Mouse (Mus musculus) megakaryocyte, adult 5-6 weeks (primary cell): ENCODE data around the gene Neurod2. TPM values are rescaled to one million over a fixed set of nuclear protein-coding genes. Genes with fewer than 3 reads are reported as not detected.

ENCODE experiments used
- ATAC-seq: 2 replicates; pipeline ENCODE4 v1.8.0; 2016; ENCODE audit warnings: mild to moderate bottlenecking, inconsistent platforms; ENCODE audit not compliant: poor library complexity, severe bottlenecking
- total RNA-seq, 2 experiments: library from RNA; stranded (forward) in 1 of 2; stranded (reverse) in 1 of 2; fragments of 153-499, 151-499 nt in 1 of 2; fragments of 221-1000, 200-1000 nt in 1 of 2; gene quantifications; 2 replicates each; pipeline versions ENCODE4 v1.2.3 to v1.2.4; 2015 to 2017

Gene Neurod2
- total RNA-seq, 2 experiments from 2014 or later = not detected

DNA sequence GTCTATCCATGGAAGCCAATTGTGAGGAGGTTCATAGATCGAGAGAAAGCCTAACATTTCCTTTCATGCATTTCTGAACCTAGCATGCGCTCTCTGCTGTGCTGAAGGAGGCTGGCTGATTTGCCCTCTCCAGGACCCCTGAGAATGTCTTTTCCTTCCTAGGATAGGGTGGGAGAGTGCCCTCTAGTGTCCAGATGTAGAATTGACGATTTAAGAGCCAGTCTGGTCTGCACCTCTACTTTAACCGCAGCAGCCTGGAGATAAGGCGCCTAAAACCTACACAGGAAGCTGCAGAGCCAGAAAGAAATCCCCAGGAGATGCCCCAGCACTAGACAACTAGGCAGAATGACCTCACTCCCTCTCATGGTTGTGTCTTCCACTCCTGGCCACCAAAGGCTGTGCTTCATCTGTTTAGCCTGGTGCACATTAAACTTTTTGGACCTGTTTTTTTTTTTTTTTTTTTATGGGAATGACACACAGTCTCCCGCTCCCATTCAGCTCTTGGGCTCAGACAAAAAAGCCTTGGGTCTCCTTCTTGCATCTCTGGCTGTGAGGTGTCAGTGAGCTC, 26.4 kb upstream of the Neurod2 start:
- peak; percentile 57 for ATAC-seq

- no peak for ATAC-seq
Measured at GRCm38 (mm10) chr11:98354445-98354844, 25.0 kb upstream of the Neurod2 start.

DNA sequence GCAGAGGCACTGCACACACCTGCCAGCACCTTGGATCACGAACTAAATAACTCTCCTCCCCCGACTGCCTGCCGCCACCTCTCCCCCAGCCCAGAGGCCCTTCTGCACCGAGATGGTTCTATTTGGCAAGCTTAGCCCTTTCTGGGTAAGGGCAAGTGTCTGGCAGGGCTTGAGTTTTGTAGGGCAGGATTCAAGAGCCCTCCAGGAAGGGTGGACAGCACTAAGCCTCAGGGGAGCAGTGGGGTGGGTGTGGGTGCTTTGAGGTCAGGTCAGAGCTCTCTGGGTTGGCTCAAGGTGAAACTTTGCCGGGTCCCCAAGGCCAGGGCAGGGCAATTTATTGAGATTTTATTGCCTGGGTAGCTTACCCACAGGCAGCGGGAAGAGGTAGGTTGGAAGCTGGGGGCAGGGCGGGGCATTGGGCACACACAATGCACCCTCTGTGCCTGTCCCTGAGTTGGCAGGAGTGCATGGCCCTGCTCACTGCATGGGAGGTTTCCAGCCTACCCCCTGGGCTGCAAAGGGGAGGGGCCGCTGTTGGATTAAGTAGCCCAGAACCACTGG, 24.3 kb upstream of the Neurod2 start:
- ATAC-seq = no peak

GRCm38 (mm10) chr11:98352272-98352990, 23.0 kb upstream of the Neurod2 start:
- ATAC-seq = no peak

DNA sequence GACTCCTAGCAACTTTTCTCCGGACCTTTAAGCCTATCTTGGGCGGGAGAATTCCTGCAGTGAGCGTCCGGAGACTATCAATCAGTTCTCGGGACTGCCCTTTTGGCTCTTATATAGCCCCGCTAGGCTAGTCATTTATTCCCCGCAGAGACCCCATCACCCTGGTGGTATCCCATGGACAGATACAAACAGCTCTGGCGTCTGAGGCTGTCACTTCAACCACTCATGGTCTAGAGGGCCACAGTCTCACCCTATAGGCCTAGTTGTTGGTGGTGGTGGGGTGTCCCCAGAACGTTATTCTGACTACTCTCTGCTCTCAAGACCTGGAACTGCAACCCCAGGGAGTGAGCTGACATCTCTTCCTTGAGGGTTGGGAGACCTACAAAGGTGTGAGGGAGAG, 19.9 kb upstream of the Neurod2 start:
- ATAC-seq = no peak

GRCm38 (mm10) chr11:98348083-98348961, 18.9 kb upstream of the Neurod2 start, which contains the start of gene Ppp1r1b:
Ppp1r1b (plus strand) TSS chr11:98348404.
- ATAC-seq = no peak

DNA sequence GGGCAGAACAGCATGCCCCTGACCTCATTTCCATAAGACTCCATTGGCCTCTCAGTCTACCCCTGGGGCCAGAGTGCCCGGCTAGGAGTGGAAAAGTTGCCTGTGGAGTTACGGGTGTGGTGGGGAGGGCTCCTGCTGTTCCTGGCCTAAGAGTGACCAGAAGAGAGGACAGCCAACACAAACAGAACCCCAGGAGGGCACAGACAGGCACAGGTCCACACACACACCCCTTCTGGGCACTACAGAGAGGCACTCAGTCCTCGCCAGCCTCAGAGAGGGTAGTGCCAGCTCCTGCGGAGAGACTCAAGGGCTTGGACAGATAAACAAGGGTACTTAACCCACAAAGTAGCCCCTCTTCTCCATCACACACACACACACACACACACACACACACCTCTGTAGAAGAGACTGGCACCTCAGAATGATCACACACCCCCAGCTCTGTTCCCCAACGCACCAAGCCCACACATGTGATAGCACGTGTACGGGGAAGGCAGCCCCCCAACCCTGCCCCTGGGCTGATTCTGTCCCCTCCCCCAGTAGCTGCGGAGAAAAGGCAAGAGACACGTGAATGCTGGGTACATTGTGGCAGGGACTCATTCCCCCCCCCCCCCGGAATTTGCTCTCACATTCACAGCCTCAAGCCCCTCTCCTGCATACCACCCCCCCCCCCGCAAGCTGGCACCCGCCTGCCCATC, 18.1 kb upstream of the Neurod2 start:
- ATAC-seq = no peak

DNA sequence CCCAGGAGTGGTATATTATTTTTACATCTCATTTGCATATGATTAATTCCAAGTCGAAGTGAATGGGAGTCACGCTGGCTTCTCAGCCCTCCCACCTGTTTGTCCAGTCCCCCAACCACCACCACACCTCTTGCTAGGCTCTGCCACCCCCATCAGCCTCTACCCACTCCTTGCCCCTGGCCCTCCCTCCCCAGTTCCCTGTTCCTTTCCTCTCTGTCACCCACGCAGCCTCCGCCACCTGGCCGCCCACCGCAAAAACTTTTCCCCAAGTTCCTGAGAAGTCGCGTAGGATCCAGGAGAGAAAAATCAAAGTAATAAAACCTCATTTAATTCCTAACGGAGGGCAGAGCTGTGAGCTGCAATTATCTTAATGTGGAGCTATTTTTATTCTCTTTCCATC, 16.7 kb upstream of the Neurod2 start:
- ATAC-seq = no peak

- peak; percentile 56 for ATAC-seq
Measured at GRCm38 (mm10) chr11:98345253-98345652, 15.8 kb upstream of the Neurod2 start.

DNA sequence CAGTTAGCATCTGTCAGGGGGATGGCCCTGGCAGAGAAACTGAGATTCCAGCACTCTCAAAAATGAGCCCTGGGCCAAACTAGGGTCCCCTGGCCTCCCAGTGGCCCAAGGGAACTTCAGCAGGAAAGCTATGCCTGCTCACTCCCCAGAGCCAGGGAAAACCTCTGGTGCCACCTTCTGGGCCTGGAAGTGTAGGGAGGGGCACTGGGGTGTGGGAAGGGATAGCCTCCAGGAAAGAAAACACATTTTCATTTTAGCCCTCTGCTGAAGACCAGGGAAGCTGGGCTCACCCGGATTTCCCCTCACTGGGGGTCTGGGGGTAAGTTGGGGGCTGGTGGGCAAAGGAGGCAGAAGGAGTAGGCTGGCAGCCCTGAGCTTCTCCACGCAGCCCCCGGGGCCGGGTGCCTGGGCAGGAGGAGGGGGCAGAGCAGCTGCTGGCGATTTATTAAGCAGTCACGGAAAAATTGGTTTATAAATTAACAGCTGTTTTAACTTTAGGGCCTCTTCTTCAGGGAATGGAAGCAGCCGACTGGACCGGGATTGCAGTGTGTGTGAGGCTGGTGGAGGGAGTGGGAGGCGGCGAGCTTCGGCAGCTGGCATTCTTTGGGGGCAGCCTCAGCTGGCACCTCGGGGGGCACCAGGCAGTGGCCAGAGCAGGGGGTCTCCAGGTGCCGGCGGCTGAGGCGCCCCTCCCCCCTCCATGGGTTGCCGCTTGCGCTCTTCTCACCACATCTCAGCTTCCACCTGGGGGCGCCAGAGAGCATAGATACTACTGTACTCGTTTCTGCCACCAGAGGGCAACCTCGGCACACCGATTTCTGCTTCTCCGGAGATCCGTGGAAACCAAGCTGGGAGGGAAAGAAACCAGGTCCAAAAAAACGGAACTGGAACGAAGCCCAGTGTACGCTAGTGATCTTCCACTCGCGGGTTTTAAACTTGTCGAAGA, 12.8 kb upstream of the Neurod2 start:
- ATAC-seq = peak; percentile 96

GRCm38 (mm10) chr11:98341174-98341573, 11.7 kb upstream of the Neurod2 start:
- no peak for ATAC-seq

DNA sequence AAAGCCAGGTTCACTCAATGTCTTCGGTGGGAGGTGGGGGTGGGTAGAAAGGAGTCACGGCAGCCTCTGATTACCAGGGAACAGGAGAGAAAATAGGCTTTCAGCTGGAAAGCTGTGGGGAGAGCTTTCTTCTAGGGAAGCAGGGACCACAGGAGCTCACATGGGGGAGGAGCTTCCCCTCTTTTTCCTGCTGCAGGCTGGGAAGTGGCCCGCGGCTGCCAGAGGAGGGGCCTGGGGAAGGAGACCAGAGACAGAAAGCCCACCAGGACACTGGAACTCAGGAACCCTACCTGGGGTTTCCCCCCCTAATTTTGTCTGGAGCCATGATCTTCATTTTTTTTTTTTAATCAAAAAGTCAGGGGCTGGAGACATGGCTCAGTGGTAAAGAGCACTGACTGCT, 11.1 kb upstream of the Neurod2 start:
- ATAC-seq = no peak

- ATAC-seq = no peak
Measured at GRCm38 (mm10) chr11:98339679-98340287, 10.3 kb upstream of the Neurod2 start.

- ATAC-seq = no peak
Measured at GRCm38 (mm10) chr11:98339071-98339501, 9.6 kb upstream of the Neurod2 start.

- no peak for ATAC-seq
Measured at GRCm38 (mm10) chr11:98338507-98338961, 9.1 kb upstream of the Neurod2 start.

DNA sequence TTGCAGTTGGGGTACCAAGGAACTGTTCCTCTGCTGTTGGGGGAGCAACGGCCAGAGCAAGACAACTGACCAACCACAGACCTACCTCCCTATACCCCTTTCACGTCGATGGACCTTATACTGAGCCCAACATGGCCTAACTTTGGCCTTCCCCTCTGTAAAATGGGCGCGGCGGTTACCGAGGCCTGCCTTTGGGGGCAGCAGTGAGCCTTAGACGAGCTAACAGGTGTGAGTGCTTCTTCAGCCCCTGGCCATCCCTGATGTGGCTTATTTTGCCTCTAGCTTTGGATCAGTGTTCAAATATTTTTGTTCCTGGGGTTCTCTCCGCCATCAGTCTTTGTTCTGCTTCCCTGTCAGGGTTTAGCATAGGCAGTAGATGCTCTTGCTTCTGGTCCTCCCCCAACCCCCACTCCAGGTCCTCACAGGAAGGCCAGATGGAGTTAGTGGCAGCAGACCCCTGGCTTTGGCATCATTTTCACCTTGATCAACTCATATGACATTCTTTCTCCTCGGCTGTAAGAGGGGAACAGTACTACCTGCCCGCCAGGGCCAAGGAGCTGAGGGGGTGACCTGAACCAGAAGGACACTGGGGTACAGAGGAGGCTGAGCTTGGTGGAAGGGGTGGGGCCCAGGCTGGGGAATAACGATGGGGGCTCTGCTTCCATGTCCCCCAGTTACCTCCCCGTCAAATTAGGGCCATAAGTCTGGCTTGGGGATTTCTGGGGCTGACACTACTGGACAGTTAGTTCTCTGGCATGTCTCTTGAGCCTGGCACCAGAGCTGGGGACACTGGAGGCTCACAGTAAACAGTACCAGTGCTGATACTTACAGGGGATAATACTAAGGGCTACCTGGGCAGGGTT, 7.0 kb upstream of the Neurod2 start:
- no peak for ATAC-seq

GRCm38 (mm10) chr11:98335250-98335649, 5.8 kb upstream of the Neurod2 start:
- ATAC-seq = no peak
